Mouse (Mus musculus) lung, postnatal 0 days (tissue): ENCODE data around the gene Eml1. TPM values are rescaled to one million over a fixed set of nuclear protein-coding genes. Genes with fewer than 3 reads are reported as not detected.
A peak's percentile ranks its signal among the peaks of the same experiment; 100 is the strongest.

ENCODE experiments used
- ATAC-seq: fragments of 200-750 bp; cut with Nextera tagmentation; 2 replicates; pipeline ENCODE4 v1.8.0; 2017; ENCODE audit warnings: moderate library complexity
- DNase-seq: peaks from one replicate; pipeline ENCODE4 v3.0.0-alpha.2; 2016; ENCODE audit warnings: low spot score
- H3K27ac ChIP-seq: fragments of 300-500 bp; sonication (generic); 2 replicates; pipeline ENCODE4 v1.5.1; 2014; ENCODE audit warnings: antibody characterized with exemption, mild to moderate bottlenecking, low read length, mixed read lengths
- H3K27me3 ChIP-seq: fragments of 300-500 bp; sonication (generic); replicated peaks from 2 replicates; pipeline ENCODE4 v1.6.1; 2014; ENCODE audit warnings: low read length, mixed read lengths; ENCODE audit not compliant: insufficient read depth
- H3K36me3 ChIP-seq: fragments of 300-500 bp; sonication (generic); 2 replicates; pipeline ENCODE4 v1.6.1; 2014; ENCODE audit warnings: low read length, mixed read lengths; ENCODE audit not compliant: insufficient read depth
- H3K4me1 ChIP-seq: fragments of 300-500 bp; sonication (generic); 2 replicates; pipeline ENCODE4 v1.6.1; 2014; ENCODE audit warnings: antibody characterized with exemption, low read depth, low read length, mixed read lengths; ENCODE audit not compliant: insufficient read depth
- H3K4me2 ChIP-seq: fragments of 300-500 bp; sonication (generic); replicated peaks from 2 replicates; pipeline ENCODE4 v1.6.1; 2014; ENCODE audit warnings: low read depth, mild to moderate bottlenecking, low read length, moderate library complexity, mixed read lengths
- H3K4me3 ChIP-seq: fragments of 300-500 bp; sonication (generic); 2 replicates; pipeline ENCODE4 v1.5.1; 2014; ENCODE audit warnings: low read depth, low read length
- H3K9ac ChIP-seq: fragments of 300-500 bp; sonication (generic); replicated peaks from 2 replicates; pipeline ENCODE4 v1.6.1; 2014; ENCODE audit warnings: low read depth, mild to moderate bottlenecking
- H3K9me3 ChIP-seq: fragments of 300-500 bp; sonication (generic); 2 replicates; pipeline ENCODE4 v1.6.1; 2016; ENCODE audit warnings: low read length, mixed read lengths
- CTCF ChIP-seq: IDR thresholded peaks from 2 replicates; pipeline ENCODE4 v1.5.1; 2016; ENCODE audit warnings: antibody characterized with exemption, mild to moderate bottlenecking
- EP300 ChIP-seq: IDR thresholded peaks from 2 replicates; pipeline ENCODE4 v1.6.1; 2016; ENCODE audit warnings: antibody characterized with exemption, mild to moderate bottlenecking, control low read depth
- WGBS: fragments of 180-500 bp; shearing (Covaris S2); extraction: QIAGEN DNeasy Blood & Tissue Kit; methylation state at CpG from one replicate; pipeline ENCODE4 v1.1.7; 2014; 5-methylcytosine and 5-hydroxymethylcytosine counted together
- polyA plus RNA-seq: library from polyadenylated mRNA; unstranded; fragments of >200 nt; fragmentation: Nextera tagmentation; extraction: Ambion mirVana; gene quantifications from 2 replicates; pipeline ENCODE4 v1.2.1, GENCODE M21; 2015

Gene Eml1
- polyA plus RNA-seq, 1 experiment from 2014 or later, result 55.0 TPM

DNA sequence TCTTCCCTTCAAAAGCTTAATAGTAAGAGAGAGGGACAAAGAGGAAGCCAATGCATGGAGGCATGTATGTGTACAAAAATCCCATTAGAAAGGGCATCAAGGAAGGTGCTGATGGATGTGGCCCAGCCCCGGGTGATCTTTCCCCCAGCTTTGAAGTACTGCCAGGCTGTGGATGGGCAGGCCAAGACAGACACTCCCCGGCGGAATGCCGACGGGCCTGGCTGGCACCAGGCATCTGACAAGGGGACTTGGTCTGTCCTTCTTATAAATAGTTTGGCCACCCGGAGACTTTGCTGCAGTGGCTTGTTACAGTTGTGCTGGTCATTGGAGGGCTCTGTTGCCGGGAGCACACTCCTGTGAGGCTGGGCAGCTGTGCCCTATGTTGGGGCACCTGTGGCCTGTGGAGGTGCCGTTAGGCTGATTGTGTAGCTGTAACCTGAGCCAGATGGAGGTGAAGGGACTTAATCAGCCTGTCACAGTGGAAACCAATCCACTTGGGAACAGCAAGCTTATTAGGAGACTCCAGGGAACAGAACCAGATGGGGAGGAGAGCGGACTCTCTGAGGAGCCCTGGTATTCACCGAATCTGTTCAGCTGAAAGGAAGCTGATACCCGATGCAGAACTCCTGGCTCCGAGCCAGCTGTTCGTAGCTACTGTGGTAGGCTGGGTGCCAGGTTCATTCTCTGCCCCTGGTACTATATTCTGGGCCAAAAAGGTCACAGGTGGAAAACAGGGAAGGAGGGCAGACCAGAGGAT is 15.9 kb downstream of the Eml1 start:
- DNase-seq, result no peak
- TF ChIP-seq CTCF (no peak), EP300 (no peak)
- H3K36me3 ChIP-seq, result no peaks in the 10 kb centered on the region
- 40% methylated on average over 13 of the region's 13 CpGs for WGBS
- H3K4me3 ChIP-seq, result no peak overlapping the region
- H3K27ac ChIP-seq, result no peak overlapping the region
- H3K4me1 ChIP-seq, result 0 out of 2 replicates have a peak, but pooled peaks cover 4% of the 10 kb centered on the region
- H3K9ac ChIP-seq, result no peak overlapping the region
- no peaks in the 10 kb centered on the region for H3K27me3 ChIP-seq
- no peak overlapping the region for H3K4me2 ChIP-seq
- peak; percentile 11; the same call in 1 of the 2 replicates for ATAC-seq
- no peaks in the 10 kb centered on the region for H3K9me3 ChIP-seq

DNA sequence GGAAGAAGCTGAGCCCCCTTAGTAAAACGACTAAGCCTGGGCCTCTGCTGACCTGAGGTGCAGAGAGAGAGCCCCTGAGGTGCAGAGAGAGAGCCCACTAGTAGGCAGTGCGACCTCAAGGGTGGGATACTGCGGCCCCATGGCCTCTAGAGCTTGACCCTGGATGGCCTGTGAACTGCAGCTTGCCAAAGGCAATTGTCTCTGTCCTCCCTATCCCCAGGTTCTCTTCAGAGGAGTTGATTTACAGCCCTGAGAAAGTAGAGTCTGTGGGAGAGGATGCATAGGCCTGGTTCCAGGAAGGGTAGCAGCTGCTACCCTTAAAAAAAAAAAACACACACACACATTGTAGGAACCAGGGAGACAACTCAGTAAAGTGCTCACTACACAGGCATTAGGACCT is 19.0 kb downstream of the Eml1 start:
- Histone ChIP-seq H3K9ac (no peak overlapping the region), H3K9me3 (no peaks in the 10 kb centered on the region), H3K27ac (no peak overlapping the region), H3K27me3 (no peaks in the 10 kb centered on the region), H3K4me1 (peaks cover 11% of the 10 kb centered on the region; the same call in 1 of the 2 replicates), H3K36me3 (no peaks in the 10 kb centered on the region), H3K4me3 (no peak overlapping the region), H3K4me2 (no peak overlapping the region)
- DNase-seq (no peak), ATAC-seq (no peak)
- WGBS, result 57% methylated on average over 3 of the region's 3 CpGs
- TF ChIP-seq CTCF (no peak), EP300 (no peak)

DNA sequence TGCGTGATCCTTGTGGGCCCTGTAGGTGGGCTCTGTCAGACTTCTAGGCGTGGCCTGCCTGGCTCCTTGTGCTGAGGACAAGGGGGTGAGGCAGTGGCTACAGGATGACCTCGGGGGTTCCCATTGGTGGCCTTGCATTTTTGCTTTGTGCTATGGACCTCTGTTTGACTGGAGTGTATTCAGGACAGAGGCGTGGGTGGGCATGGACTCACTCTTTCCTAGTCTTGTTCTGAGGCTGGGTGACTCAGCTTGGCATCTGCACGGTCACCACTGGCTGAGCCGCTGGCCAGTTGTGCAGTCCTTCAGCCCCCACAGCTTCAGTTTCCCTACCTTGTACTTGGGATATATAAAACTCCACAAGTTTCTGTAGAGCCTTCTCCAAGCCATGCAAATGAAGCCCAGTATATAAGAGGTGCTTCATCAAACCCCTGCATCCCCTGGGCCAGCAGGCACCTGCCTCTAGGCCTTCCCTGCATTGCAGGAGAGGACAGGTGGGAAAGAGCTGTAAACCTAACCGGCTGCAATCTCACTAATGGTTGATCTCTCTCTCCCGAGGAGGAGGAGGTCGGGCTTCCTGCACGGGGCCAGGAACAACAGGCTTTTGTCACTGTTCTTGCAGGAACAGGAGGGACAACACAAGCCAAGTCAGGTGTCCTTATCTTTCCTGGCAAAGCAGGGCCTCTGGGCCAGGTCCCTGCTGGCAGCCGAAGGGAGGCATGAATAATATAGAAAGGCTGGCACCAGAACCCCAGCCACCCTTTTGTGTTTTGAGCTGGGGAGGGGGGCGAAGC is 21.7 kb downstream of the Eml1 start:
- Histone ChIP-seq H3K9ac (no peak overlapping the region), H3K36me3 (no peaks in the 10 kb centered on the region), H3K4me1 (peaks cover 7% of the 10 kb centered on the region; the same call in 1 of the 2 replicates), H3K27ac (no peak overlapping the region), H3K4me3 (no peak overlapping the region), H3K9me3 (no peaks in the 10 kb centered on the region), H3K27me3 (no peaks in the 10 kb centered on the region), H3K4me2 (no peak overlapping the region)
- ATAC-seq (no peak), DNase-seq (no peak)
- TF ChIP-seq CTCF, result no peak
- TF ChIP-seq EP300, result no peak
- WGBS, result 62% methylated on average over 12 of the region's 12 CpGs

DNA sequence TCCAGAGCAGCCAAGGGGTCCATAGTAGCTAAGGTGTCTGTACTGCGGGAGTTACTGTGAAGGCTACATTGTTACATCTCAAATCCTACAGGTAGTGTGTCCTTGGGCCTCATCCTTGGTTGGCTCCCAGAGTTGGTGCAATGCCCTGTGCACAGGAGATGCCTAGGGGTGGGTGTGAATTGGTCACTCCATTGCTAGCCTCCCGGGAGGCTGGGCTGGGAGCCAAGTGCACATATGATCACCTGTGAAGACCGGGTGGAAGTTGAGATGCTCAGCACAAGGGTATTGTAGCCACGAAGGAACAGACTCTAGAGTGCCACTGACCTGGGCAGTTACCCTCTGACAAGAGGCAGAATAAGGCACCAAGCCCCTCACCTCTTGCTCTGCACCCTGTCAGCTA is 22.3 kb downstream of the Eml1 start:
- Histone ChIP-seq H3K4me3 (no peak overlapping the region), H3K9me3 (no peaks in the 10 kb centered on the region), H3K27ac (peak overlapping the region; percentile 55), H3K4me1 (peaks cover 7% of the 10 kb centered on the region; the same call in 1 of the 2 replicates), H3K4me2 (no peak overlapping the region), H3K36me3 (no peaks in the 10 kb centered on the region), H3K27me3 (no peaks in the 10 kb centered on the region), H3K9ac (no peak overlapping the region)
- DNase-seq (no peak), ATAC-seq (no peak)
- WGBS, result 49% methylated on average over 4 of the region's 4 CpGs
- TF ChIP-seq EP300 (no peak), CTCF (no peak)

DNA sequence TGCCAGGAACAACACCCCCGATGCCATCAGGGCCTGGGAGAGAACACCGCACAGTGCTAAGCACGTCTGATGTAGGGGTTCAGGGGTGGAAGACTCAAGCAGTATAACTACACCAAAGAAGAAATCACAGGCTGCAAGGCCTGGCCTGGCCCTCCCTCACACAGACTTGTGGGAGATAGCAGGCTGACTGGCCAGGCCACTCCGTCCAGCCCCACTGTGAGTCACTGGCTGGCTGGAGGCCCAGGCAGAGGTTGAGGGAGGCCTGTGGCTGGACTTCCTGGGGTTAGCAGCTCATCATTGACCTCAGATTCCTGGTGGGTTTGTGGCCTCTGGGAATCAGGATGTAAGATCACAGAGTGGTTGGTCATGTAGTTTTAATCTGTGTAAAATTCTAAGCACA is 22.9 kb downstream of the Eml1 start:
- no peak overlapping the region for H3K9ac ChIP-seq
- peak overlapping the region; percentile 55 for H3K27ac ChIP-seq
- H3K27me3 ChIP-seq, result no peaks in the 10 kb centered on the region
- H3K4me1 ChIP-seq, result peaks cover 7% of the 10 kb centered on the region; the same call in 1 of the 2 replicates
- TF ChIP-seq EP300 (no peak), CTCF (no peak)
- ATAC-seq (peak; percentile 94), DNase-seq (peak; percentile 87)
- H3K4me3 ChIP-seq, result no peak overlapping the region
- H3K4me2 ChIP-seq, result no peak overlapping the region
- 61% methylated on average over 4 of the region's 4 CpGs for WGBS
- H3K36me3 ChIP-seq, result no peaks in the 10 kb centered on the region
- no peaks in the 10 kb centered on the region for H3K9me3 ChIP-seq

DNA sequence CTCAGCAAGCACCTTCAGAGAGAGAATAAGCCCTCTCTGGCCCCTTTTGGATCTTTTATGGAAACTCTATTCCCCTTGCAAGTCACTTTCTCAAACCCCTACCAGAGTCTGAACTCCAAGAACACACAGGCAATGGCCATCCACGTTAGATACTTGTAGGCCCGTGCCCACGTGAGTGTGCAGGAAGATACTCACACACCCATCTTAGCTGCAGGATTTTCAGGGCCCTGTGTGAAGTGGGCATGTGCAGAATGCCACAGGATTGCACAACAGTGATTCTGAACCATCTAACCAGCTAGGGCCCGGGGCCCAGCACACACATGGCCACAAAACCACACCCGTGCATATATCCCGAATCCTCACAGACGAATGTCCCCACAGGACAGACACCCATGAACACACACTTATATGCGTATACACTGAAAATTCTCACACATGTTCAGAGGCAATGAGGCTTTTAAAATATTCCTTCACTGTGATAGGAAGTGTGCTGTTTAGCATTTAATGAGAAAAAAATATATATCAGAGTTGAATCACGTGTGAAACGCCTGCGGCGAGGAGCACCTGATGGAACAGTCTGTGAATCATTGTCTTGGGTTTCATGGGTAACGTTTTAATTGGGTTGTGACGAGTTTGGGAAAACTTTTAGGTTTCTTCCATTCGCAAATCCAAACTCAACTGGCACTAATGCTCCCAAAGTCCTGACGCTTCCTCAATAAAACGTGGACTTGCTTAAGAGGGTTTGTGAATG is 24.0 kb downstream of the Eml1 start:
- WGBS, result 78% methylated on average over 17 of the region's 17 CpGs
- no peaks in the 10 kb centered on the region for H3K9me3 ChIP-seq
- no peak overlapping the region for H3K27ac ChIP-seq
- H3K4me1 ChIP-seq, result peaks cover 7% of the 10 kb centered on the region; the same call in 1 of the 2 replicates
- no peaks in the 10 kb centered on the region for H3K27me3 ChIP-seq
- no peak overlapping the region for H3K4me3 ChIP-seq
- TF ChIP-seq EP300 (no peak), CTCF (no peak)
- H3K4me2 ChIP-seq, result no peak overlapping the region
- no peak for DNase-seq
- no peaks in the 10 kb centered on the region for H3K36me3 ChIP-seq
- ATAC-seq, result no peak
- H3K9ac ChIP-seq, result no peak overlapping the region
